Mouse (Mus musculus) cerebellum, adult 9-11 months (tissue): ENCODE data around the gene Stk38.

ENCODE experiments used
- DNase-seq: peaks from one replicate; pipeline ENCODE4 v3.0.0; 2022

Stk38 gene

GRCm38 (mm10) chr17:28951831-28952799 is 55.7 kb downstream of the Stk38 start, which contains the start of gene Kctd20:
Kctd20 (plus strand) TSS chr17:28951950.
- DNase-seq = peak; percentile 94

GRCm38 (mm10) chr17:28950751-28951150 is 57.0 kb downstream of the Stk38 start:
- DNase-seq = no peak

GRCm38 (mm10) chr17:28948661-28949060 is 59.1 kb downstream of the Stk38 start:
- no peak for DNase-seq

GRCm38 (mm10) chr17:28947011-28947939 is 60.5 kb downstream of the Stk38 start:
- DNase-seq = no peak

GRCm38 (mm10) chr17:28944481-28944880 is 63.3 kb downstream of the Stk38 start:
- DNase-seq = no peak

GRCm38 (mm10) chr17:28943740-28944139 is 64.1 kb downstream of the Stk38 start, which contains the start of gene Pxt1:
Pxt1 (minus strand) TSS chr17:28943840.
- DNase-seq = no peak

GRCm38 (mm10) chr17:28942101-28942500 is 65.7 kb downstream of the Stk38 start:
- no peak for DNase-seq

GRCm38 (mm10) chr17:28940776-28941555 is 66.8 kb downstream of the Stk38 start:
- peak; percentile 36 for DNase-seq

GRCm38 (mm10) chr17:28936622-28937345 is 71.0 kb downstream of the Stk38 start:
- DNase-seq = no peak

- no peak for DNase-seq
These were observed 71.7 kb downstream of the Stk38 start for GRCm38 (mm10) chr17:28936133-28936532.

GRCm38 (mm10) chr17:28934120-28934916 is 73.5 kb downstream of the Stk38 start:
- DNase-seq = no peak

- no peak for DNase-seq
These were observed 75.5 kb downstream of the Stk38 start for GRCm38 (mm10) chr17:28932274-28932673.

- DNase-seq = no peak
These were observed 76.2 kb downstream of the Stk38 start for GRCm38 (mm10) chr17:28931436-28932211.

- DNase-seq = no peak
These were observed 77.3 kb downstream of the Stk38 start for GRCm38 (mm10) chr17:28930392-28931074.

- no peak for DNase-seq
These were observed 78.4 kb downstream of the Stk38 start for GRCm38 (mm10) chr17:28929369-28929768.

GRCm38 (mm10) chr17:28928004-28928403 is 79.8 kb downstream of the Stk38 start:
- DNase-seq = no peak

GRCm38 (mm10) chr17:28926866-28927635 is 80.7 kb downstream of the Stk38 start:
- DNase-seq = no peak

GRCm38 (mm10) chr17:28926380-28926779 is 81.4 kb downstream of the Stk38 start:
- peak; percentile 76 for DNase-seq
